Mouse (Mus musculus) CD4-positive, CD25-positive, alpha-beta regulatory T cell, adult 2 months (primary cell): ENCODE data around the gene Gm44790.
"Not testable (repeated sequence)": the region's sequence is repeated elsewhere in the genome, so short reads cannot be mapped to it uniquely, and the experiment has no call there.

ENCODE experiments used
- DNase-seq: peaks from one replicate; pipeline ENCODE4 v3.0.0-alpha.2; 2012; ENCODE audit warnings: low read depth, low spot score

Gm44790 gene

GRCm38 (mm10) chr6:86474072-86474471 is 47.6 kb downstream of the Gm44790 start:
- DNase-seq, result no peak

GRCm38 (mm10) chr6:86474646-86475181 is 48.3 kb downstream of the Gm44790 start:
- DNase-seq, result no peak

- no peak for DNase-seq
These were observed 49.2 kb downstream of the Gm44790 start for GRCm38 (mm10) chr6:86475462-86476167.

- DNase-seq, result no peak
These were observed 50.5 kb downstream of the Gm44790 start for GRCm38 (mm10) chr6:86476931-86477330.

GRCm38 (mm10) chr6:86479311-86479710 is 52.9 kb downstream of the Gm44790 start:
- no peak for DNase-seq

- DNase-seq, result no peak
These were observed 53.3 kb downstream of the Gm44790 start for GRCm38 (mm10) chr6:86479816-86480188.

GRCm38 (mm10) chr6:86480189-86480831 is 53.9 kb downstream of the Gm44790 start:
- no peak for DNase-seq

GRCm38 (mm10) chr6:86481871-86482270 is 55.4 kb downstream of the Gm44790 start:
- no peak for DNase-seq

GRCm38 (mm10) chr6:86485943-86486640 is 59.6 kb downstream of the Gm44790 start:
- DNase-seq, result no peak

GRCm38 (mm10) chr6:86487358-86488148 is 61.1 kb downstream of the Gm44790 start:
- peak; percentile 91 for DNase-seq

GRCm38 (mm10) chr6:86488149-86488485 is 61.7 kb downstream of the Gm44790 start:
- peak; percentile 14 for DNase-seq

GRCm38 (mm10) chr6:86489945-86490344 is 63.5 kb downstream of the Gm44790 start:
- no peak for DNase-seq

GRCm38 (mm10) chr6:86490413-86490812 is 64.0 kb downstream of the Gm44790 start:
- DNase-seq, result not testable (repeated sequence)

- no peak for DNase-seq
These were observed 67.2 kb downstream of the Gm44790 start for GRCm38 (mm10) chr6:86493469-86494263.

- peak; percentile 19 for DNase-seq
These were observed 68.3 kb downstream of the Gm44790 start for GRCm38 (mm10) chr6:86494767-86495166.
